Mouse (Mus musculus) liver, adult 2 months (tissue): Measurements from ENCODE around the gene Rpl31. TPM values are rescaled to one million over a fixed set of nuclear protein-coding genes. Genes with fewer than 3 reads are reported as not detected.

Source experiments
- DNase-seq: peaks from one replicate; pipeline ENCODE4 v3.0.0-alpha.2; 2011; ENCODE audit warnings: low read depth, low spot score; ENCODE audit errors: extremely low read depth
- H3K27ac ChIP-seq: fragments of 200-500 bp; replicated peaks from 2 replicates; pipeline ENCODE4 v1.5.1; 2012; ENCODE audit warnings: low read depth, mild to moderate bottlenecking, control low read depth, inconsistent platforms, low read length; ENCODE audit not compliant: insufficient read depth
- H3K27me3 ChIP-seq: fragments of 200-500 bp; 2 replicates; pipeline ENCODE4 v1.6.1; 2012; ENCODE audit warnings: mild to moderate bottlenecking, moderate library complexity, low read length, inconsistent platforms; ENCODE audit not compliant: control insufficient read depth, insufficient read depth
- H3K36me3 ChIP-seq: fragments of 200-500 bp; 2 replicates; pipeline ENCODE4 v1.6.1; 2012; ENCODE audit warnings: low read length, inconsistent platforms; ENCODE audit not compliant: control insufficient read depth, insufficient read depth
- H3K4me1 ChIP-seq: fragments of 200-500 bp; 2 replicates; pipeline ENCODE4 v1.6.1; 2011; ENCODE audit warnings: low read length; ENCODE audit not compliant: control insufficient read depth, insufficient read depth
- H3K4me3 ChIP-seq: fragments of 200-500 bp; 2 replicates; pipeline ENCODE4 v1.5.1; 2011; ENCODE audit warnings: low read depth, mild to moderate bottlenecking, control low read depth, low read length, moderate library complexity; ENCODE audit not compliant: insufficient read depth
- H3K79me2 ChIP-seq: fragments of 200-500 bp; 2 replicates; pipeline ENCODE4 v1.6.1; 2012; ENCODE audit warnings: inconsistent platforms, mild to moderate bottlenecking, low read length, moderate library complexity; ENCODE audit not compliant: control insufficient read depth, insufficient read depth
- H3K9ac ChIP-seq: fragments of 200-500 bp; 2 replicates; pipeline ENCODE4 v1.6.1; 2012; ENCODE audit warnings: low read depth, mild to moderate bottlenecking, control low read depth, inconsistent platforms, low read length
- CTCF ChIP-seq: fragments of 200-500 bp; IDR thresholded peaks from 2 replicates; pipeline ENCODE4 v1.5.1; 2011; ENCODE audit warnings: low read depth, low read length, control low read depth
- POLR2A ChIP-seq: fragments of 200-500 bp; IDR thresholded peaks from 2 replicates; pipeline ENCODE4 v1.6.1; 2011; ENCODE audit warnings: low read length, control low read depth; ENCODE audit not compliant: insufficient read depth; ENCODE audit errors: extremely low read depth
- WGBS: fragments of 180-500 bp; shearing (Covaris S2); methylation state at CpG from one replicate; pipeline ENCODE4 v1.1.7; 2018; 5-methylcytosine and 5-hydroxymethylcytosine counted together
- polyA plus RNA-seq: library from polyadenylated mRNA; depleted of rRNA; stranded (reverse); fragments of >200 nt; gene quantifications from 2 replicates; pipeline ENCODE4 v1.2.3, GENCODE M21; 2012
- total RNA-seq: library from RNA; depleted of rRNA; stranded (reverse); fragments of >200 nt; gene quantifications from 2 replicates; pipeline ENCODE4 v1.2.3, GENCODE M21; 2014

The Rpl31 gene
- total and polyA plus RNA-seq, 2 experiments: 68.8 to 300 TPM

DNA sequence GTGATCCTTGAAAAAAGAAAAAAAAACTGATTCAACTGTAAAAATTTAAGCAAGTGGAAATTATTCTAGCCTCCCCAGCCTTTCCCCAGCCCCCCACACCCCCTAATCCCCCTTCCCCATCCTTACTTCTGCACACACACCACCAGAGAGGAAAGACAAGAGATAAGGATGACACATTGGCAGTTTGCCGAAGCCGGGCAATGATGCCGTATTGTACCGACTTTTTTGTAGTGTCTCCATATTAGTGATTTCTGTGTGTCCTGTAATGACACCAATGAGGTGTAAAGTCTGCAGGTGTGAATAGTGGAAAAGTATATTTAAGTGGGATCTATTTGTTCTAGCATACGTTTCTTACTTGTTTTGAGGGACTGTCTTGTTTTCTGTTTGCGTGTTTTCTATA, 27.5 kb upstream of the Rpl31 start:
- DNase-seq: no peak
- 37% methylated on average over 6 of the region's 6 CpGs for WGBS
- Histone ChIP-seq H3K36me3 (no peaks in the 10 kb centered on the region; the same call in 1 of the 2 replicates), H3K79me2 (no peaks in the 10 kb centered on the region), H3K27ac (no peak overlapping the region), H3K27me3 (no peaks in the 10 kb centered on the region), H3K4me1 (no peaks in the 10 kb centered on the region), H3K9ac (no peak overlapping the region), H3K4me3 (no peak overlapping the region)
- TF ChIP-seq CTCF (no peak), POLR2A (no peak)

DNA sequence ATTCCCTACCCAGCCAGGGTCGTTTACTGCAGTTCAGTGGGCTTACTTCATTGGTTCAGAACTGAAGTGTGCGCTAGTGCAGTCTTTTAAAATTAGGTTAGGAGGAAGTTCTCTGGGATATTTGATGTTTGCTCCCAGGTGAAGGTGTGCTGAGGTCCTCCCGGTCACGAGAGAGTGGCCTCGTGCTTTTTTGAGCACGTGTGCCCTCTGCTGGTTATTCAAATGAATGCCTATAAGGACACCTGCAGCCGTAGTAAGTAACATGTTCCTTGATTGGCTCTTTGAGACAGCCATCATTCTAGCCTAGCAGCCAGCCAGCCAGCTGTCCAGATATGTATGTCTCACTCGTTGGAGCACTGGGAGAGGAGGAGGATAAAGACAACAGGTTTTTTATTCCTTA, 27.0 kb upstream of the Rpl31 start:
- DNase-seq: peak; percentile 53
- Histone ChIP-seq H3K27ac (no peak overlapping the region), H3K4me1 (no peaks in the 10 kb centered on the region), H3K79me2 (no peaks in the 10 kb centered on the region), H3K27me3 (no peaks in the 10 kb centered on the region), H3K36me3 (no peaks in the 10 kb centered on the region; the same call in 1 of the 2 replicates), H3K9ac (no peak overlapping the region), H3K4me3 (no peak overlapping the region)
- TF ChIP-seq CTCF (peak; percentile 81), POLR2A (no peak)
- 16% methylated on average over 8 of the region's 8 CpGs for WGBS

DNA sequence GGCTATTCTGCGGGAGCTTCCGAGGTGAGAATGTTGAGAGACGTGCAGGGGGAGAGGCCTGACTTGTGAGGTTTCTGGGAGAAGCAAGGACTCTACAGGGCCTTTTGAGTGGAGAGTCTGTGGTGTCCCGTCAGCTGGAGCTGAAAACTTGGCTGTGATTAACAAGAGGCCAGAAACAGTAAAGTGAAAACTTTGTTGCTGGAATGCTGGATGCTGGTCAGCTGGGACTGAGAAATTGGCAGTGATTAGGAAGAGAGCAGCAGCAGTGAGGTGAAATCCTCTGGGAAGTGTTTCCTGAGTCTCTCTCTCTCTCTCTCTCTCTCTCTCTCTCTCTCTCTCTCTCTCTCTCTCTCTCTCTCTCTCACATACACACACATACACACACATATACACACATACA, 25.8 kb upstream of the Rpl31 start:
- TF ChIP-seq POLR2A: no peak
- no peak for TF ChIP-seq CTCF

DNA sequence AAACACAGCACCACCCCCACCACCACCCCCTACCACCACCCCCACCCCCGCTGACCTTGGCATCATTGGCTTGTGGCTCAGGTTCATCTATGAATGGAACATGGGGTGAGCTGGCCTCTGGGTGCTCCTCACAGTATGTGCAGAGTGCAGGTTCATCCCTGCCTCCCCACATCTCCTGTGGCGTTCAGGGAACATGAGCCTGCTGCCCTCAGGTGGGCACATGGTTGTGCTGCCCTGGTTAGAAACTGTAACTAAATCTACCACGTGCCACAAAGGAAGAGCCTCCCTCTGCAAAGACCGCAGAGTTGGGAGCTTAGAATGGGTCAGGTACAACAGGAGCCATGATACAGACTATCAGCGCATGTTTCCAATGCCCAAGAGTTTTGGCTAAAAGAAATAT, 24.4 kb upstream of the Rpl31 start:
- H3K9ac ChIP-seq: no peak overlapping the region
- H3K4me3 ChIP-seq: no peak overlapping the region

More for the DNA sequence above, 25.8 kb upstream of the Rpl31 start:
- no peak for DNase-seq
- no peaks in the 10 kb centered on the region for H3K79me2 ChIP-seq
- H3K4me1 ChIP-seq: no peaks in the 10 kb centered on the region
- no peaks in the 10 kb centered on the region for H3K27me3 ChIP-seq
- H3K27ac ChIP-seq: no peak overlapping the region
- peaks cover 2% of the 10 kb centered on the region; the same call in 1 of the 2 replicates for H3K36me3 ChIP-seq
- WGBS: 89% methylated on average over 4 of the region's 4 CpGs
- H3K4me3 ChIP-seq: no peak overlapping the region
- no peak overlapping the region for H3K9ac ChIP-seq

DNA sequence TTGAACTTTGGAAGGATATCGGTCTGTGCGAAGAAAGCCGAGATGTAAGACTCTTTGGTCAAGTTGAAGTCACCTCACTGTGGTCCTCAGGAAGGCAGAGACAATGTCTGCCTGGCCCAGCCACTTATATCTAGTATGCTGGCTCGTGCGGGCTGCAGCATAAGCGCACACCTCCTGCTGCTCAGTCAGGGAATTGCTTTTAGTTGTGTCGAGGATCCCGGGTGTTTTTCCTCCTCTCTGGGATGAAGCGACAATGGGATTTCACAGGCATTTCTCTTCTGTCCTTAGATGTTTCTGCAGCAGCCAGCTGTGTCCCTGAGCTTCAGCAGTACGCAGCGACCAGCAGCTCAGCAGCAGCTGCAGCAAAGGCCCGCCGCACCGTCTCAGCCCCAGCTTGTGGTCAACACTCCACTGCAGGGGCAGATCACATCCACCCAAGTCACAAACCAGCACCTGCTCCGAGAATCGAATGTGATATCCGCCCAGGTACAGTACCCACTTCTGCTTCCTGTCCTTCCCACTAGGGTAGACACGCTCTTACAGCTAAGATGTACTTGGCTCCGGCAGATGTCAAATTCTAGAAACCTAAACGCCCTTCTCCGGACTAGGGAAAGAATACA, 22.6 kb upstream of the Rpl31 start:
- Histone ChIP-seq H3K36me3 (peaks cover 2% of the 10 kb centered on the region; the same call in 1 of the 2 replicates), H3K4me1 (no peaks in the 10 kb centered on the region), H3K27me3 (no peaks in the 10 kb centered on the region), H3K4me3 (no peak overlapping the region), H3K9ac (no peak overlapping the region), H3K79me2 (no peaks in the 10 kb centered on the region), H3K27ac (no peak overlapping the region)
- no peak for DNase-seq
- WGBS: 80% methylated on average over 21 of the region's 21 CpGs
- TF ChIP-seq POLR2A (no peak), CTCF (no peak)

More for the DNA sequence above, 24.4 kb upstream of the Rpl31 start:
- Histone ChIP-seq H3K27me3 (no peaks in the 10 kb centered on the region), H3K79me2 (no peaks in the 10 kb centered on the region), H3K4me1 (no peaks in the 10 kb centered on the region), H3K27ac (no peak overlapping the region), H3K36me3 (peaks cover 2% of the 10 kb centered on the region; the same call in 1 of the 2 replicates)
- TF ChIP-seq POLR2A (no peak), CTCF (no peak)
- DNase-seq: no peak
- 87% methylated on average over 5 of the region's 5 CpGs for WGBS

DNA sequence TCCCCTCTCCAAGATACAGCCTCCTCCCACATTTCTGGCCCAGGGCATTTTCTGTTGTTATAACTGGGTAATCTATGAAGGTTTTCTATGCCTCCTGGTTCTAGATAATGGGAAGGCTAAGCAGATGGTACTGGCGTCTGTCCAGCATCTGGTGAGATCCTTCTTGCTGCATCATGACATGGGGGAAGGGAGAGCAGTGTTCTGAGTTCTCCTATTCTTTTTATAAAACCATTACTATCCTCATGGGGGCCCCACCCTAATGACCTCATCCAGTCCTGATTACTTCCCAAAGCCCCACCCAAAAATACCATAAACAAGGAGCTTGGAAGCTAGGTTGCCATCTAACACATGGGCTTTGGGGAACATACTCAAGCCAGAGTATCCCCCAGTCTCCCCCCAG, 18.6 kb upstream of the Rpl31 start:
- no peak overlapping the region for H3K9ac ChIP-seq
- H3K27me3 ChIP-seq: no peaks in the 10 kb centered on the region
- no peak for DNase-seq
- 83% methylated on average over 1 of the region's 1 CpGs for WGBS
- no peak for TF ChIP-seq CTCF
- TF ChIP-seq POLR2A: no peak
- no peaks in the 10 kb centered on the region for H3K4me1 ChIP-seq
- H3K27ac ChIP-seq: no peak overlapping the region
- no peak overlapping the region for H3K4me3 ChIP-seq
- H3K79me2 ChIP-seq: no peaks in the 10 kb centered on the region
- peaks cover 2% of the 10 kb centered on the region; the same call in 1 of the 2 replicates for H3K36me3 ChIP-seq
